Mouse (Mus musculus) E14TG2a.4 (cell line): ENCODE results near the gene Acyp1.

Source experiments
- CTCF ChIP-seq: conservative IDR thresholded peaks from 2 replicates; pipeline ENCODE4 v1.5.1; 2014; ENCODE audit warnings: low read length
- NANOG ChIP-seq: IDR thresholded peaks from 2 replicates; pipeline ENCODE4 v1.6.1; 2014; ENCODE audit warnings: borderline replicate concordance, low read length, mixed read lengths
- POU5F1 ChIP-seq: IDR thresholded peaks from 2 replicates; pipeline ENCODE4 v1.6.1; 2014; ENCODE audit warnings: low read length, borderline replicate concordance

DNA sequence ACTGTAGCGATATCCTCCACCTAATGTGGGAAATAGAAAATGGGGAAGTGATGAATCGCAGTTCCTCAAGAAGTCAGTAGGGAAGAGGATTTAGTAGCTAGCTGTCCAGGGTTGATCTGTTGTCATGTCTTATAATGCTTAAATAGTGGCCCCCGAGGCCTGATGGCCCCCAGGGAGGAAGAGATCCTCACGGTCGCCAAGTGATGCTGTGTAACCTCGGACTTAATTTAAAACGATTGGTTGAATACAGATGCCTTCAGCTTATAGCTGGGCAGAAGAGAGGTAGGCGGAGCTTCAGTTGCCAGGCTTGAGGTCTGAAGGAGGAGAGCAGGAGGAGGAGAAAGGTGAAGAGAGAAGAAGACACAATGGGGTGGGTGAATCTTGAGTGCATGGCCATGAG lies 3.9 kb downstream of the Acyp1 start:
- no peak for TF ChIP-seq CTCF
- no peak for TF ChIP-seq POU5F1
- no peak for TF ChIP-seq NANOG
